Mouse (Mus musculus) heart, postnatal 25 days (tissue): ENCODE data around the gene Syn3. TPM values are rescaled to one million over a fixed set of nuclear protein-coding genes. Genes with fewer than 3 reads are reported as not detected.

Experiments
- DNase-seq: peaks from one replicate; pipeline ENCODE4 v3.0.0; 2022; ENCODE audit warnings: low spot score
- intact Hi-C: fragments of 180-260 bp; cut with DNase I; formaldehyde crosslinking; loops from one replicate; pipeline ENCODE4 v1.15.1; 2025
- total RNA-seq, 2 experiments: library from RNA; stranded (reverse); gene quantifications; 2 replicates each; pipeline ENCODE4 v1.2.3; 2021

Gene Syn3
- total RNA-seq, 2 experiments from 2014 or later, result 0.44 to 0.53 TPM

DNA sequence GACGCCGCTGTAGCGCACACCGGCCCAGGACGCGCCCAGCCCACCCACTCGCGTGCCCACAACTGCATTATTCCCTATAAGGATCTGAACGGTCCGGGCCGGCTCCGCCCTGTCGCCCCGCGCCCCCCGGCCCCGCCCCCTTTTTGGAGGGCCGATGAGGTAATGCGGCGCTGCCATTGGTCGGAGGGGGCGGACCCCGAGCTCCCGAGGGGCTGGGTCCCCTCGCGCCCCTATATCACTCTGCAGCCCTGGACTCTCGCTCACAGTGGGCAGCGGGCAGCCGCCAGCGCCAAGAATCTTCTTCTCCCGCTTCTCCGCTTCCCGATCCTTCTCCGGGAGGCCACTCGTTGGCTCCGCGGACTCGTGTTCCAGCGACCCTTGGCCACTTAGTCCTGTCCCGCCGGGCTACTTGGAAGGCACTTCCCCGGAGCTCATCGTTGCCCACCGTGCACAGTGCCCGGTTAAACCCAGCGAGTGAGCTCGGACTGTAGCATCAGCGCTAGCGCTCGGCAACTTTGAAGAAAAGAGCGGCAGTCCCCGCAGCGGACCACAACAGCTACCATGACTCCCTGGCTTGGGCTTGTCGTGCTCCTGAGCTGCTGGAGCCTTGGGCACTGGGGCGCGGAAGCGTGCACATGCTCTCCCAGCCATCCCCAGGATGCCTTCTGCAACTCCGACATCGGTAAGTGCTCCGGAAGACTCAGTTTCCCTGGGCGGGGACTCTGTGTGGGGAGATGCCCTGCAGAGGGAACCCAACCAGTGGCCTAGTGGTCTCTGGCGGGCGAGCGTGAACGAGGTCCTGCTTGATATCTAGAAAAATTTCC lies 198.2 kb downstream of the Syn3 start, which contains the start of gene Timp3:
Gene Timp3 (plus strand): TSS at position 80 of the 824 bp plus-strand sequence.
- intact Hi-C loops, result loop anchor here (2.0 kb wide), 1 partner anchor 152 kb away; no protein-coding TSS in a partner anchor
- peak; percentile 86 for DNase-seq

DNA sequence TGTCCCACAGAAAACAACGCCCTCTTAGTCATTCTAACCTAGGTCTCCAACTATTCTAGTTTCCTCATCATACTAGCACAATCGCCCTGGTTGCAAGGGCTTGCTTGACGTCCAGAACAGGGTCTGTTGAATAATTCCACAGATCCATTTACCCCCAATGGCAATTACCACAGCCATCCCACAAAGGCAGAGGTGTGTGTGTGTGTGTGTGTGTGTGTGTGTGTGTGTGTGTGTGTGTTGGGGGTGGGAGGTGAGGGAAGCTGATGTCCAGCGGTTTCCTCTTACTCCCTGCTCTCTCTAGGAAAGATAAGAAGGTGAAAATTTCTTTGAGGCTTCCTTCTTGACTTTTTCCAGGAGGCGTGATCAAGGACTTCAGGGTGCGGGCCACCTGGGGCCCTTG lies 198.9 kb downstream of the Syn3 start:
- intact Hi-C loops, result loop anchor here (2.0 to 5.0 kb wide), 3 partner anchors 153 to 332 kb away; partner anchors contain the start of gene Fbxo7
- DNase-seq, result no peak

DNA sequence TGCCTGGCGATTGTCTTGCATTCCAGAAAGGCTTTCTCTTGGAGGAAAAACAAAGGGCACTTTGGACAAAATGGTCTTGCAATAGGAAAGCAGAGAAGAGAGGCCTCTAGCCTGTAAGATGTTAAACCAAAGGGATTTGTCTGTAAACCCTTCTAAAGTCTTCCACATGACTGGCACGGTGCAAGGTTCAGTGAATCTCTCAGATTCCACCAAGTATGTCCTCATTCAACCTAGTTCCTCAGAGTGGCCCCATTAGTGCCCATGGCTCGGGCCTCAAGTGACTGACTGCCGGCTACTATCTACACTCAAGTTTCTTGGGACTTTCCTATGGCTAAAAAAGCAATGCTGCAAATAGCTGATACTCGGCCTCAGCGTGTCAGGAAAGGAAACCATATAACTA lies 200.4 kb downstream of the Syn3 start:
- DNase-seq, result no peak
- intact Hi-C loops, result loop anchor here (5.0 kb wide), 2 partner anchors 276 to 331 kb away; partner anchors contain the start of gene Fbxo7

DNA sequence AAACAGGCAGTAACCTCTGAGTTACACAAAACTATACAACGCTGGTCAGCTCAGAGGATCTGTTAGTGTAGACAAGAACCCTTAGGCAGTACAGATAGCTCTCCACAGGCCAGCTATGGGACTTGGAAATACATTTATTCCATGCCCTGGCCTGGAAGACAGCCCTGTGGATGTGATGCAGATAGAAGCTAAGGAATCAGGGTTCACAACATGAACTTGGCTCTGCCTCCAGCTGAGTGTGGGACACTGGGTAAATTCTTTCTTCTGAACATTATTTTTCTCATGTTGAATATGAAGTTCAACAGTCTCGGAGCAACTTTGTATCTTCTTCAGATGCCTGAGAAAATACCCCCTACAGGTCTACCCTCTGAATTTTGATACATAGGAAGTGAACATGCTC lies 201.4 kb downstream of the Syn3 start:
- DNase-seq, result no peak
- intact Hi-C loops, result loop anchor here (2.0 to 5.0 kb wide), 4 partner anchors 223 to 330 kb away; partner anchors contain the start of gene Fbxo7

DNA sequence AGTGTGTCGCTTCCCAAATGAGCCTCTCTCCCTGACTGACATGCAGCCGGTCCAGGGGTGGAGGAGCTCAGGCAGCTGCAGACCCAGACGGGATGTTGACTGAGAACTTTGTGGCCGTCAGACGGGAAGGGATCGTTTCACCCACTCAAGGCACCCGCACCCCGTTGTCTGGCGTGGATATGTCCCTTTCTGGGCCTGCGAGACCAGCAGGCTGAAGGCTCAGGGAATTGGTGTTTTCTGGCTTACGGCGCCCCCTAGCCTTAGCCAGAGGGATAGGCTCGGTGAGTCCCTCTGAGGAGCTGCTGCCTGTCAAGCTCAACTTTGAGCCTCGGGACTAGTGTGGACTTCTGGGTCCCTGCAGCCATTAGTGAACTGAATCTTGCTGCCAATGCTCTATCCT lies 202.6 kb downstream of the Syn3 start:
- peak; percentile 73 for DNase-seq
- intact Hi-C loops, result loop anchor here (2.0 to 5.0 kb wide), 4 partner anchors 221 to 329 kb away; partner anchors contain the start of gene Fbxo7

DNA sequence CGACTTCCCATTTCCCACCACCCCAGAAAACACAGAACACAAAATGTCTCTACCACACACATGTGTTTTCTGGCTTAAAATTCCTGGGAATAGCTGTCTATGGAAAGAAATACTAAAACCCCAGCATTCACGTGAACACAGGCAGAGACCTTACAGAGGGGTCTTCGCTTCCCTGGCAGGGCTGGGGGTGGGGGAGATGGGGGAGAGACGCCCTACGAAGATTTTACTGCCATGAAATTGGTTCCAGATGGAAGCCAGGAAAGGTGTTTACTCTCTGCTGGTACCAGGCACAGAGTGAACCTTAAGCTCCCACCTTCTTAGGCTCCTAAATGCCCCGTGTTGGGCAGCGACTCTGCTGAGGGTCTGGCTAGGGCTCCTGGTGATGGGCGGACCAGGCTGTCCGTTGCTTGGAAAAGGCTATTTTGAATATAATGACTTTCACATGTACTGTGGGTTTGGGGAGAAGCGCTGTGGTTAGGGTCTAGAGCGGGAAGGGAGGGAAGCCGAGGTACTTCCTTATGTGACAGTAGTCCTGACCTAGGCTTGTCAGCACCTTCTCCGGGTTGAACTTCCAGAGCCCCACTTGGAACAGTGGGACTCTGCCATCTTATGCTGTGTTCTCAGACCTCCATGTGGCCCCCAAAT lies 203.1 kb downstream of the Syn3 start:
- intact Hi-C loops, result loop anchor here (1.0 to 5.0 kb wide), 6 partner anchors 21 to 328 kb away; partner anchors contain the start of gene Fbxo7
- no peak for DNase-seq

DNA sequence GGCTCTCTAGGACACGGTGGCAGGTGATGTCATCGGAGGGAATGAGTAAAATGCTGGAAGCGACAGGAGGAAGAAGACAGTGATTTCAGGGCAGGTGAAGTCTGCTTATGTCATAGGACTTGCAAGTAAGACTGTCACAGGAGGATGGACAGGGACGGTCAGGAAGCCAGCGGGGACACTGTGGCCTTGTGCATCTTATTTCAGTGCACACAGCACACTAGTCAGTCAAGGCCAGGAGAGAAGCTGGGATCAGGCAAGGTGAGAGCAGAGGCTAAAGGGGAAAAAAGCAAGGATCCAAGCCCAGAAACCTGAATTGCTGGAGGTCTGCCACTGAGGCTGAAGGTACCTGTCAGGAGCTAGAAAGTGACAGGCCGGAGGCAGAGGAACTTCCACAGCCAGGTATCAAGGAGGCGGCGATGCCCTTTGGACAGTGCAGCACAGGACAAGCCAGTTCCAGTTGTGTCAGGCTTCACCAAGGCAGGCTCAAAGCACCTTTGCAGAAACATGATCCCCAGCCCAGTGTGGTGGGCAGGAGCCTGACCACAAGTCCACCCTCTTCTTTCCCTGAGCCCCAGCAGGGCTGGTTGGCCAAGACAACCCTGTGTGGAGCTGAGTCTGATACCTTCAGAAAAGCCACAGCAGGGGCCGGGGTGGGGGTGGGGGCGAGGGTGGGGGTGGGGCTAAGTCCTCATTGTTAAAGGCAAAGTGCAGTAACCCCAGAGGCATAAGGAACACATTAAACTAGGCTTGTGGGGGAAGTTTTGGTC lies 203.9 kb downstream of the Syn3 start:
- DNase-seq, result no peak
- intact Hi-C loops, result loop anchor here (1.0 to 5.0 kb wide), 4 partner anchors 20 to 327 kb away; partner anchors contain the start of gene Fbxo7

DNA sequence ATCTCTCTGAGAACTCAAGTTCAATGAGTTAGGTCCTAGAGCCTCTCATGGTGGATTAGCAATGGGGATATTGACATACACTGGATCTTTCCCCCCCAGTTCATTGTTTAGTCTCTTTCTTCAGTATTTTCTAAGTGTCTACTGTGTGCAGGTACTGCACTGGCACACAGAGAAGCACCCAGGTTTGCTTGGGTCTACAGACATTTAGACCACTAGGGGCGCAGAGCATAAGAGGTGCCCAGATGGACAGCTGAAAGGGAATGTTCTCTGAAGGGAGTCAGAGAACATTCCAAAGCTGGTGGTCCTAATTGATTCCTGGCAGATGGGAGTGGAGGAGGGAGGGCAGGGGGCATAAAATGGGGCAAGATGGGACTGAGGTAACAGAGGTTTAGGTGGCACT lies 204.8 kb downstream of the Syn3 start:
- intact Hi-C loops, result loop anchor here (2.0 kb wide), 1 partner anchor 19 kb away; no protein-coding TSS in a partner anchor
- no peak for DNase-seq

DNA sequence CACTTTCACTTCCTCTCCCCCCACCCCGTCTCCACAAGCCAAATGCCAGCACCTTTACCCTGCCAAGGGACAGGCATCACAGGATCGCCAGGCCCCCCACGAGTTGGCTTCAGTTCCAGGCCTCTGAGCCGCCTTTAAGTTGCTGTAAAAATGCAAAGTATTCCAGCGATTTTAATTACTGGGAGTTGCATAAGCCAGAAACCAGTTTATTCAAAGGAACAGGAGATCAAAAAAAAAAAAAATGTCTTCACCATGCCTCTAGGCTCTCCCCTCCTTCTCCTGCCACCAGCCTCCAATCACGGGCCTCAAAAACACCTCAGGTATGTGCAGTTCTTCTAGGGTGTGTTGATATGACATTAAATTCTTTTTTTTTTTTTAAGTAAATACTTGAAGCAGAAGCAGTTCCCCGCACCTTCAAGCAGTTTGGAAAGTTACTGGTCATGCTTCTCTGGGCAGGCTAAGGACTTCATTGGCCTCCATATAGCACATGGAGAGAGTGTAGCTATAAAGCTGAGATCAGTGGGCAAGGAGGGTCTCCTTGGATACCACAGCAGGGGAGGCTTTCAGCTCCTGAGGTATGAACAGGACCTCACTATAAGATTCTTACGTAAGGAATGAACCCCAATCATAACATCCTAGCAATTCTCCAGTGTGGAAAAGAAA lies 208.5 kb downstream of the Syn3 start:
- intact Hi-C loops, result no loop called here

DNA sequence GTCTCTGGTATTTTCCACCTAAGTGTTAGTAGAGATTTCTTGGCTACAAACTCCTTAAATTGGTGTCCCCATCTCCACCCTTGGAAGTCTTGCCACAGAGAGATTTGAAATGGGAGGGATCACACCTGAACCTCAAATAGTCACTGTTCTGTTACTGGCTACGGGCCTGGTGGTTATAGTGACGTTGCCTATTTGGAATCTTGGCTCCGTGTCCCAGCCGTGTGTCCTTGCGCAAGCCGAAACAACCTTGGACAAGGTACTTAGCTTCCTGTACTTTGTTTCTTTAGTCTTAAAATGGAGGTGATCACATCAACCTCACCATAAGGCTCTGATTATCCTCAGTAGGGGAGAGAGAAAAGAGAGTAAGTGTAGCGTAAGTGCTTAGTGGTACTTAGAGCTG lies 212.2 kb downstream of the Syn3 start:
- intact Hi-C loops, result no loop called here
- DNase-seq, result no peak

More for the DNA sequence above, 208.5 kb downstream of the Syn3 start:
- DNase-seq, result no peak

DNA sequence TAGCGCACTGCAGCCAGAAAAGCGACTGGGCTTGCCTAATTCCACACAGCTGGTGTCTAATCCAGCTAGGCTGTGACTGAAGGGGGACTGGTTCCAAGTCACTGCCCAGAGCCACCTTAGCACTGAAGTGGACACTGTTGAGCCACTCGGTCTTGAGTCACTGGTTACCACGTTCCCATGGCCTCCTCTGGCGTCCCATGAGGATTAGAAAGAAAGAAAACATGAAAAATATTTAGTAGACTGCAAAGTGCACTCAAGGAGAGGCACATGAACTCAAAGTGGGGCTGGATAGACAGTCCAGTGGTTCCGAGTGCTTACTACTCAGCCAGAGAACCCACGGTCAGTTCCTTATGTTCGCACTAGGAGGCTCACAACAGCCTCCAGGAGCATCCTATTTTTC lies 217.5 kb downstream of the Syn3 start:
- DNase-seq, result no peak
- intact Hi-C loops, result no loop called here

DNA sequence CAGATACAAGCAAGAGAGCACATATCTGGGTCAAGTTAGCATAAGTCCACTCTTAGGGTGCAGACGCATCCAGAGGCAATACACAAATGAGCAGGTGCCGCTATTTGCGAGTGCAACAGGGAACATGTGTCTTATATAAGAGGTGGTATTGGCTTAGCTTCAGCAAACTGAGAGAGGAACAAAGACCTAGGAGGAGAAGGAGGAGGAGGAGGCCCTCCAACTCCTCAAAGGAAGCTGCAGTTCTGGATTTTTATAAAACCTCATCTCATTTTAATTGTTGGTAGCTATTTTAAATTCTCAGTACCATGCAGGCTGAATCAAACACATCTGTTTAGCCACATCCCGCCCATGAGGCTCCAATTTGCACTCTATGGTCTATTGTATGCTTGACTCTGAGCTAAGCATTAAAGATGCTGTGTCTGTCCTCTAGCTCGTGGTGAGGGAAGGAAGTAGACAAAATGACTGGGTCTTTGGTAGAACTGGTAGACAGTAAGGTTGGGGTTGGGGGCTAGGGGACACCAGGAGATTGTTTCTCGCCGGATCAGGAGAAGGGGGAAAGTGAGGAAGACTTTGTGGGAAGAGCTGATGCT lies 219.0 kb downstream of the Syn3 start:
- DNase-seq, result no peak
- intact Hi-C loops, result no loop called here

DNA sequence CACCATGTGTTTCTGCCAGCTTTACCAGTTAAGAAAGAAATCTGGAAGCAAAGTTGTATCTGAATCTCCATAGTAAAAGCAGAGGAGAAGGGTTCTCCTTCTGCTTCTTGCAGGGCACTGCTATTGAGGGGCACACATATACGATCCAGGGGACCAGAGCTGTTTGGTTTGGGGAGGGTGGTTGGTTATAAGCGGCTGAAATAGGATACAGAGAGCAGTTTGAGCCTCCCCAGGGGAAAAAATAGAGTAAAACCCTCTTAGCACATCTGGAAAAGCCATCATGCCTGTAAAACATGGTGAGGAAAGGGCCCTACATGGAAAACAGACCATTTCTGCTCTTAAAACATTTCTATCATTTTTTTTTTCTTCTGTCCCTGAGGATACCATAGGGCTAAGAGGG lies 220.2 kb downstream of the Syn3 start:
- intact Hi-C loops, result no loop called here
- no peak for DNase-seq

DNA sequence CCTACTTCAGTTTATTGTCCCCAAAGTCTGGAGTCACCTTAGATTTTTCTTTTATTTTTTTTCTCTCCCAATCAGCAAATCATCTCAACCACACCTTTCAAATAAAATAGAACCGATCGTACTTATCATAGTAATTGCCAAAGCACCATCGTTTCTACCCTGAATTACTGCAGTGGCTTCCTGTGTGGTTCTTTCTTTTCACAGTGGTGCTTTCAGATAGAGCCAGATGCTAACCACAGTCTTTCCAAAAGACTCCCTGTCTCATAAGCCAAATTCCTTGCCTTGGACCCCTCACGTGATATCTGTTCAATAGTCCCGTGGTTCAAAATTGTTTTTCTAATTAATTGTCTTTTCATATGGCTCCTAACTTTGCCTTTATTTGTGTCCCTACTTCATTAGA lies 221.4 kb downstream of the Syn3 start:
- intact Hi-C loops, result no loop called here

DNA sequence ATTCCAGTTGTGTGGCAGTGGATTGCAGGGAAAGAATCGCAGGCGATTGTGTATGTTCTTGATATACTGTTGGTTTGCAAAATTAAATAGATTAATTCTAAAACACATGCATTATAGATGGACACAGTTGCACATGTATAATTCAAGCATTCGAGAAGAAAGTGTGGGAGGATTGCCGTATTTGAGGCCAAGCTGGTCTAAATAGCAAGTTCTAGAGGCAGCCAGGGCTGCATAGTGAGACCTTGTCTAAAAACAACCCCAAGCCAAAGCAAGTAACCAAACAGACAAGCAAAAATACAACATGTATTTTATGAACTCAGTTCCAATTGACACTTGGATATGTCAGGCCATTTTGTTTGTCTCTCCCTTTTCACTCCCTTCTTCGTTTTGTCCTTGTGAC lies 223.1 kb downstream of the Syn3 start:
- intact Hi-C loops, result loop anchor here (2.0 kb wide), 1 partner anchor 19 kb away; no protein-coding TSS in a partner anchor
- no peak for DNase-seq

More for the DNA sequence above, 221.4 kb downstream of the Syn3 start:
- DNase-seq, result no peak

DNA sequence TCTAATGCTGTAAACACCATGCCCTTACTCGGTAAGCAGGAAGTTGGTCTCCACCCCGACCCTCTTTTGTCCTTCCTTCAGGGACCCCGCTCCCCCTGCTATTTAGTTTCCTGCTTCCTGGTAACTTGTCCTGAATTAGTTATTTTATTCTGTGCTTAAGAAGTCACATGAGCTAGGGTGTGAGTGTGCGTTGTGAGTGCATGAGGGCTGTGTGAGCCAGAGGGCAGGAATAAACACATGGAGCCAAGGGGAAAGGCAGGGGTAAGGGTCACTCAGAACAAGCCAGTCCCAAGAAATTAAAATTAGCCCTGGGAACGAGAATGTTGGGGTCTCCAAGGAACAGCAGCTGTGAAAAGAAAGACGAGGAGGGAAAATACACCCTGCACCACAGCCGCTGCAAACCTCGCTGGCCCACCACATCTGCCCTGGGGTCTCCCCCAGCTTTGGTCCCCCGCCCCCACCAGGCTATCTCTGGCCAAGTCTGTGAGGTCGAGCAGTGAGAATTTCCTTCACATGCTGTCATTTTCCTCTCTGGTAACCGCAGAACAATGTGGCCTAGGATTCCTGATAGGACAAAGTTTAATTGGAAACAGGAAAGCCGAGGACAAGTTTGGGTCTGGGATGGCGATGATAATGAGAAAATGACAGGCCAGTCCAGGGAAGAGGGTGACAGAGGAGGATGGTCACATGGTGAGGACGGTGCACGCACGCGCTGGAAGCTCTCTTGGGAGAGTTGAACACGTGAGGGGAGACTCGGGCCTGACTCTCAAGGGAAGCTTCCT lies 225.1 kb downstream of the Syn3 start:
- intact Hi-C loops, result loop anchor here (2.0 to 5.0 kb wide), 2 partner anchors 21 to 91 kb away; no protein-coding TSS in a partner anchor
- peak; percentile 67 for DNase-seq

DNA sequence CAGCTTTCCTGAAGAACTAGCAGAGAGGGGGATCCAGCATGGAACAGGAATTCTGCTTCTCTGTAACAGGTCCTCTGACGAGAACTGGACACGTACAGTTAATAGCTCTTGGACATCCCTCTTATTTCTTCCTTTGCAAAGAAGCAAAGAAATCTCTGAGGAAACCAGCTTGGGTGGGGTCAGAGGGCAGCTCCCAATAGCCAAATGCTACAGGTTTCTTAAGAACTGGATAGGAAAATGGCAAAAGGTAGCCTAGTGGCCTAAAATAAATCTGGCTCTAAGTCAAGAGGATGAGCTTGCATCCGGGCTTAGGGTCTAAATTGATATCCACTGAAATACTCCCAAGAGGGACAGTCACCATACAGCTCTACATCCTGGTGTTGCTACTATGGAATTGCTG lies 225.9 kb downstream of the Syn3 start:
- intact Hi-C loops, result loop anchor here (5.0 kb wide), 1 partner anchor 91 kb away; no protein-coding TSS in a partner anchor
- DNase-seq, result no peak

DNA sequence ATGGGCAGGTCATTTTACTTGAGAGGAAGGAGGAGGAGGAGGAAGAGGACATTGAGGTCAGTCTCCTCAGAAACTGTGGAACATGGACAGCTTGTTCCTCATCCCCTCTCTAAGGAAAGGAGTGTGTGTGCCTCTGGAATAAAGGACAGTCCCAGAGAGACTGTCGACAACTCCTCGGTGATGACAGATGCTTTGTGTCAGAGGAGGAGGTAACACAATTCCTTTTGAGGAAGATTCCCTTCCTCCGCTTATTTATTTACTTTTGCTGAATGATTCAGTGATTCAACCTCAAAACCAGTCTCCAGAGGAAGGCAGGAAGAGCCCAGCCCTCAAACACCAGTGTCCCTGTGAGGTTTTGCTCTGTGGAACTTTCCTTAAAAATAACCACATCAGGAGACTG lies 228.4 kb downstream of the Syn3 start:
- DNase-seq, result no peak
- intact Hi-C loops, result loop anchor here (5.0 kb wide), 1 partner anchor 88 kb away; no protein-coding TSS in a partner anchor
